Comparison of ENCODE assay signal across 25 mouse cellular contexts in the genomic region with DNA sequence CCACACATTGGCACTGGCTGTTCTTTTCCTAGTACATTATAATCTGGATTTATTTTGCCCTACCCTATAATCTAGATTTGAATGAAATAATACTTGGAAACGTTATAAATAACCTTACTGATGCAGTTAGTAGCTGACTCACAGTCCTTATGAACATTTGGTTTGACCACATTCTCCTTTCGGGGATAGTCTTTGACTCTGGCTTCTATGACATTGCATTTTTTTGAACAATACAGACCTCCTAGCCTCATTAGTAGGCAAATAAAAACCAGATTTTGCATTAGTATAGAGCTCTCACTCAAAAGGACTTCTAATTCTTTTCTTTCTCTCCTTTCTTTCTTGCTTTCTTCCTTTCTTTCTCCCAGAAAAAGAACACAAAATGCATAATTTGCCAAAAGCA. TPM values are rescaled to one million over a fixed set of nuclear protein-coding genes. Genes with fewer than 3 reads are reported as not detected.
A peak's percentile ranks its signal among the peaks of the same experiment; 100 is the strongest.
DNase-seq lines count a peak whose midpoint lies in the region; ATAC-seq and TF ChIP-seq lines count a peak whose summit lies in the region.
"Had no signal": no experiment of that assay in that cellular context is flagged by ENCODE, and none has a peak within 500 bp of the region (broad histone marks: within the 10 kb centered on the region; RNA-seq: fewer than 3 reads in every experiment).

No protein-coding gene starts in this region.

- peak; percentile 75 for DNase-seq in 3T3-L1 (ENCODE audit: low read depth, low spot score)
- DNase-seq in Muller cell, postnatal 12 days (ENCODE audit: inconsistent ontology term), result peak; percentile 55
- no peak for DNase-seq in urinary bladder, postnatal 25 days (ENCODE audit: low spot score)
- no peak for DNase-seq in adrenal gland, postnatal 10 days
- no peak for DNase-seq in forebrain, postnatal 0 days
- DNase-seq: adrenal gland, adult 8-10 months; adrenal gland, postnatal 25 days; B cell, adult 2 months; cerebellum, adult 11 months; cerebellum, adult 18-20 months; cerebellum, adult 8-10 months; cerebellum, adult 9-11 months; cerebellum, postnatal 14 days; cerebellum, postnatal 36 days; embryo, embryonic 11 days had no signal

- no peak overlapping the region for H3K9ac ChIP-seq in forebrain, postnatal 0 days
- H3K9ac ChIP-seq: embryonic facial prominence, embryonic 13.5 days; embryonic facial prominence, embryonic 15.5 days; forebrain, embryonic 13.5 days; forebrain, embryonic 15.5 days had no signal

- no peaks in the 10 kb centered on the region for H3K36me3 ChIP-seq in forebrain, postnatal 0 days (ENCODE audit: insufficient read depth)

- peak overlapping the region; percentile 84; the same call in 1 of the 2 replicates for H3K27ac ChIP-seq in embryonic fibroblast, embryonic 13.5 days (ENCODE audit: insufficient read depth, low read length)
- H3K27ac ChIP-seq in forebrain, postnatal 0 days (ENCODE audit: low read depth, low read length), result no peak overlapping the region
- H3K27ac ChIP-seq: embryonic facial prominence, embryonic 13.5 days; embryonic facial prominence, embryonic 15.5 days; forebrain, embryonic 13.5 days; forebrain, embryonic 15.5 days had no signal

- no peaks in the 10 kb centered on the region for H3K27me3 ChIP-seq in forebrain, postnatal 0 days (ENCODE audit: insufficient read depth, low read length)
- H3K27me3 ChIP-seq: CH12.LX; embryonic facial prominence, embryonic 13.5 days; embryonic facial prominence, embryonic 15.5 days; forebrain, embryonic 13.5 days; forebrain, embryonic 15.5 days; Patski had no signal

- TF ChIP-seq POLR2A in embryonic fibroblast, embryonic 13.5 days (IDR thresholded peaks at IDR 0.05; ENCODE audit: low read depth, low read length), result no peak

- ATAC-seq in forebrain, postnatal 0 days, result no peak
- ATAC-seq: activated CD4-positive, CD25-positive, alpha-beta regulatory T cell, adult 4 months; CD4-positive, CD25-positive, alpha-beta regulatory T cell, adult 4 months; forebrain, embryonic 13.5 days; forebrain, embryonic 15.5 days; Patski had no signal

- WGBS in forebrain, postnatal 0 days, result 57% methylated on average over 2 of the region's 2 CpGs

- H3K9me3 ChIP-seq in forebrain, postnatal 0 days (ENCODE audit: low read length), result no peaks in the 10 kb centered on the region
- H3K9me3 ChIP-seq: embryonic facial prominence, embryonic 13.5 days; embryonic facial prominence, embryonic 15.5 days; forebrain, embryonic 13.5 days; forebrain, embryonic 15.5 days; G1E had no signal

- H3K4me3 ChIP-seq in embryonic fibroblast, embryonic 13.5 days (ENCODE audit: insufficient read depth, low read length), result no peak overlapping the region
- no peak overlapping the region for H3K4me3 ChIP-seq in forebrain, postnatal 0 days (ENCODE audit: low read depth, low read length)
- H3K4me3 ChIP-seq: embryonic facial prominence, embryonic 13.5 days; embryonic facial prominence, embryonic 15.5 days; forebrain, embryonic 13.5 days; forebrain, embryonic 15.5 days had no signal

- peaks cover 5% of the 10 kb centered on the region for H3K4me1 ChIP-seq in embryonic fibroblast, embryonic 13.5 days (ENCODE audit: control insufficient read depth, insufficient read depth, low read length)
- peaks cover 5% of the 10 kb centered on the region; the same call in 1 of the 2 replicates for H3K4me1 ChIP-seq in forebrain, postnatal 0 days (ENCODE audit: insufficient read depth)

- H3K4me2 ChIP-seq in forebrain, postnatal 0 days (ENCODE audit: low read depth), result no peak overlapping the region
- H3K4me2 ChIP-seq: embryonic facial prominence, embryonic 13.5 days; embryonic facial prominence, embryonic 15.5 days; forebrain, embryonic 13.5 days; forebrain, embryonic 15.5 days had no signal

- TF ChIP-seq CTCF in embryonic fibroblast, embryonic 13.5 days (IDR thresholded peaks at IDR 0.05; ENCODE audit: borderline replicate concordance, insufficient read depth, low read length), result no peak
- TF ChIP-seq CTCF in forebrain, postnatal 0 days (IDR thresholded peaks at IDR 0.05; ENCODE audit: low read depth), result no peak

RNA-seq across cellular contexts. Expression of gene Ociad1, which starts 2.7 kb away (rescaled TPM):
- polyA plus RNA-seq in embryonic fibroblast, embryonic 13.5 days (2011; ENCODE audit: insufficient read length, low read depth, missing spikeins), result 426 and 477 TPM in 2 replicates
- 100 to 1,000 TPM; 217 to 226 TPM for total RNA-seq in adrenal gland, postnatal 10 days (2021)
- 237 and 265 TPM in 2 replicates for total RNA-seq in forebrain, postnatal 0 days (2014; rRNA removed)
- 336 and 379 TPM in 2 replicates for polyA plus RNA-seq in forebrain, postnatal 0 days (2015; fragmentation: Nextera tagmentation; extraction: Ambion mirVana)

RNA-seq across cellular contexts. Expression of gene Fryl, which starts 33.5 kb away (rescaled TPM):
- 55.5 and 59.2 TPM in 2 replicates for polyA plus RNA-seq in embryonic fibroblast, embryonic 13.5 days (2011; ENCODE audit: insufficient read length, low read depth, missing spikeins)
- total RNA-seq in adrenal gland, postnatal 10 days (2021), result 10 to 100 TPM; 38.4 to 49.1 TPM
- 46.9 and 53.6 TPM in 2 replicates for total RNA-seq in forebrain, postnatal 0 days (2014; rRNA removed)
- polyA plus RNA-seq in forebrain, postnatal 0 days (2015; fragmentation: Nextera tagmentation; extraction: Ambion mirVana), result 10.8 and 17.7 TPM in 2 replicates

RNA-seq across cellular contexts. Expression of gene Ociad2, which starts 50.9 kb away (rescaled TPM):
- 18.0 and 25.0 TPM in 2 replicates for polyA plus RNA-seq in embryonic fibroblast, embryonic 13.5 days (2011; ENCODE audit: insufficient read length, low read depth, missing spikeins)
- total RNA-seq in adrenal gland, postnatal 10 days (2021), result 10 to 100 TPM; 11.8 to 16.4 TPM
- total RNA-seq in forebrain, postnatal 0 days (2014; rRNA removed), result 12.7 and 16.5 TPM in 2 replicates
- polyA plus RNA-seq in forebrain, postnatal 0 days (2015; fragmentation: Nextera tagmentation; extraction: Ambion mirVana), result 25.5 and 30.6 TPM in 2 replicates
- polyA plus RNA-seq: G1E had no signal

Comparison
In these comparisons a context has a peak if more than half of its experiments do, and no peak if none do; other contexts are left out.
1. DNase-seq: peak in 3T3-L1 (single experiment) and Muller cell, postnatal 12 days (single experiment); none in urinary bladder, postnatal 25 days (single experiment), adrenal gland, postnatal 10 days (single experiment) and forebrain, postnatal 0 days (single experiment).